Mouse (Mus musculus) hindbrain, embryonic 10.5 days (tissue): ENCODE results near the gene Manea. TPM values are rescaled to one million over a fixed set of nuclear protein-coding genes. Genes with fewer than 3 reads are reported as not detected.
"Not testable (repeated sequence)": the region's sequence is repeated elsewhere in the genome, so short reads cannot be mapped to it uniquely, and the experiment has no call there.

Experiments used
- DNase-seq: peaks from one replicate; pipeline ENCODE4 v3.0.0-alpha.2; 2017; ENCODE audit warnings: low spot score
- H3K27ac ChIP-seq: fragments of 300-500 bp; sonication (generic); 2 replicates; pipeline ENCODE4 v1.5.1; 2016; ENCODE audit warnings: mild to moderate bottlenecking, moderate library complexity
- H3K27me3 ChIP-seq: fragments of 300-500 bp; sonication (generic); 2 replicates; pipeline ENCODE4 v1.6.1; 2016; ENCODE audit warnings: mild to moderate bottlenecking; ENCODE audit not compliant: poor library complexity, insufficient read depth, severe bottlenecking
- H3K36me3 ChIP-seq: fragments of 300-500 bp; sonication (generic); 2 replicates; pipeline ENCODE4 v1.6.1; 2016; ENCODE audit warnings: mild to moderate bottlenecking, moderate library complexity
- H3K4me1 ChIP-seq: fragments of 300-500 bp; sonication (generic); replicated peaks from 2 replicates; pipeline ENCODE4 v1.6.1; 2016; ENCODE audit warnings: mild to moderate bottlenecking
- H3K4me3 ChIP-seq: fragments of 300-500 bp; sonication (generic); 2 replicates; pipeline ENCODE4 v1.5.1; 2016; ENCODE audit warnings: mild to moderate bottlenecking, moderate library complexity
- H3K9me3 ChIP-seq: fragments of 300-500 bp; sonication (generic); 2 replicates; pipeline ENCODE4 v1.6.1; 2016; ENCODE audit warnings: mild to moderate bottlenecking, moderate library complexity
- WGBS: fragments of 180-500 bp; shearing (Covaris S2); methylation state at CpG from one replicate; pipeline ENCODE4 v1.1.7; 2016; 5-methylcytosine and 5-hydroxymethylcytosine counted together
- polyA plus RNA-seq: library from polyadenylated mRNA; unstranded; fragments of >200 nt; fragmentation: Nextera tagmentation; extraction: Ambion mirVana; gene quantifications from 2 replicates; pipeline ENCODE4 v1.2.1, GENCODE M21; 2016

The Manea gene
- polyA plus RNA-seq = 17.8 and 19.9 TPM in 2 replicates

- DNase-seq = peak; percentile 93
- H3K4me3 ChIP-seq = peak within 1 kb of the TSS; percentile 79
- H3K27me3 ChIP-seq = no peaks in the 10 kb centered on the region
- H3K36me3 ChIP-seq = peaks cover 3% of the 10 kb centered on the region; the same call in 1 of the 2 replicates
- H3K27ac ChIP-seq = peak within 1 kb of the TSS; percentile 99
- H3K4me1 ChIP-seq = peaks cover 5% of the 10 kb centered on the region
- no peaks in the 10 kb centered on the region for H3K9me3 ChIP-seq
- under 1% methylated on average over 52 of the region's 52 CpGs for WGBS
Measured at GRCm38 (mm10) chr4:26346443-26347106, at the start of gene Manea. Manea (minus strand) TSS chr4:26346891.

GRCm38 (mm10) chr4:26354616-26355015 is 7.9 kb upstream of the Manea start:
- no peaks in the 10 kb centered on the region for H3K27me3 ChIP-seq
- H3K4me3 ChIP-seq = no peak overlapping the region
- H3K4me1 ChIP-seq = peaks cover 5% of the 10 kb centered on the region; the same call in 1 of the 2 replicates
- H3K36me3 ChIP-seq = no peaks in the 10 kb centered on the region
- 94% methylated on average over 2 of the region's 2 CpGs for WGBS
- DNase-seq = no peak
- no peak overlapping the region for H3K27ac ChIP-seq
- no peaks in the 10 kb centered on the region for H3K9me3 ChIP-seq

- H3K9me3 ChIP-seq = no peaks in the 10 kb centered on the region
- 15% methylated on average over 2 of the region's 2 CpGs for WGBS
Measured at GRCm38 (mm10) chr4:26353643-26354231, 7.0 kb upstream of the Manea start.

GRCm38 (mm10) chr4:26347239-26347638 is 548 bp upstream of the Manea start:
- 58% methylated on average over 2 of the region's 2 CpGs for whole genome bisulfite sequencing
- H3K9me3 ChIP-seq = no peaks in the 10 kb centered on the region
- peak overlapping the region; percentile 99; the same call in 1 of the 2 replicates for H3K27ac ChIP-seq
- peaks cover 3% of the 10 kb centered on the region; the same call in 1 of the 2 replicates for H3K36me3 ChIP-seq
- no peaks in the 10 kb centered on the region for H3K27me3 ChIP-seq
- H3K4me3 ChIP-seq = peak overlapping the region; percentile 79; the same call in 1 of the 2 replicates
- H3K4me1 ChIP-seq = peaks cover 5% of the 10 kb centered on the region
- no peak for DNase-seq

More at GRCm38 (mm10) chr4:26353643-26354231, 7.0 kb upstream of the Manea start:
- H3K4me3 ChIP-seq = no peak overlapping the region
- no peak for DNase-seq
- no peaks in the 10 kb centered on the region for H3K36me3 ChIP-seq
- H3K27me3 ChIP-seq = no peaks in the 10 kb centered on the region
- peaks cover 5% of the 10 kb centered on the region; the same call in 1 of the 2 replicates for H3K4me1 ChIP-seq
- H3K27ac ChIP-seq = no peak overlapping the region

- peak overlapping the region; percentile 99 for H3K27ac ChIP-seq
- peaks cover 5% of the 10 kb centered on the region for H3K4me1 ChIP-seq
- DNase-seq = peak; percentile 33
- WGBS = 1% methylated on average over 16 of the region's 16 CpGs
- H3K36me3 ChIP-seq = peaks cover 3% of the 10 kb centered on the region; the same call in 1 of the 2 replicates
- H3K4me3 ChIP-seq = peak overlapping the region; percentile 79
- no peaks in the 10 kb centered on the region for H3K9me3 ChIP-seq
- no peaks in the 10 kb centered on the region for H3K27me3 ChIP-seq
Measured at GRCm38 (mm10) chr4:26345741-26346442, 799 bp downstream of the Manea start.

- no peak for DNase-seq
- Histone ChIP-seq H3K9me3 (no peaks in the 10 kb centered on the region), H3K27ac (peak overlapping the region; percentile 99; the same call in 1 of the 2 replicates), H3K27me3 (no peaks in the 10 kb centered on the region), H3K4me3 (peak overlapping the region; percentile 79), H3K4me1 (peaks cover 5% of the 10 kb centered on the region), H3K36me3 (peaks cover 10% of the 10 kb centered on the region; the same call in 1 of the 2 replicates)
- 78% methylated on average over 3 of the region's 3 CpGs for WGBS
Measured at GRCm38 (mm10) chr4:26345080-26345479, 1.6 kb downstream of the Manea start.

GRCm38 (mm10) chr4:26342346-26342745 is 4.3 kb downstream of the Manea start:
- Histone ChIP-seq H3K36me3 (peaks cover 32% of the 10 kb centered on the region), H3K4me1 (peaks cover 9% of the 10 kb centered on the region), H3K9me3 (no peaks in the 10 kb centered on the region), H3K27me3 (no peaks in the 10 kb centered on the region), H3K27ac (no peak overlapping the region), H3K4me3 (no peak overlapping the region)
- DNase-seq = no peak

GRCm38 (mm10) chr4:26338604-26339003 is 8.1 kb downstream of the Manea start:
- no peaks in the 10 kb centered on the region for H3K27me3 ChIP-seq
- no peak overlapping the region for H3K27ac ChIP-seq
- H3K4me1 ChIP-seq = peaks cover 4% of the 10 kb centered on the region; the same call in 1 of the 2 replicates
- DNase-seq = no peak
- WGBS = 89% methylated on average over 5 of the region's 5 CpGs
- no peaks in the 10 kb centered on the region for H3K9me3 ChIP-seq
- no peak overlapping the region for H3K4me3 ChIP-seq
- H3K36me3 ChIP-seq = peaks cover 47% of the 10 kb centered on the region

- H3K36me3 ChIP-seq = peaks cover 47% of the 10 kb centered on the region
- H3K27ac ChIP-seq = no peak overlapping the region
- no peaks in the 10 kb centered on the region for H3K9me3 ChIP-seq
- DNase-seq = no peak
- H3K27me3 ChIP-seq = no peaks in the 10 kb centered on the region
- 96% methylated on average over 5 of the region's 5 CpGs for WGBS
- peaks cover 4% of the 10 kb centered on the region; the same call in 1 of the 2 replicates for H3K4me1 ChIP-seq
- no peak overlapping the region for H3K4me3 ChIP-seq
Measured at GRCm38 (mm10) chr4:26336563-26336962, 10.1 kb downstream of the Manea start.

GRCm38 (mm10) chr4:26304731-26305130 is 42.0 kb downstream of the Manea start:
- not testable (repeated sequence) for DNase-seq, H3K36me3 ChIP-seq, H3K4me1 ChIP-seq, H3K27me3 ChIP-seq, H3K27ac ChIP-seq, H3K4me3 ChIP-seq, H3K9me3 ChIP-seq
- 88% methylated on average over 1 of the region's 1 CpGs for WGBS

GRCm38 (mm10) chr4:26277112-26277716 is 69.5 kb downstream of the Manea start:
- H3K4me1 ChIP-seq = no peaks in the 10 kb centered on the region
- H3K9me3 ChIP-seq = no peaks in the 10 kb centered on the region
- DNase-seq = no peak
- no peak overlapping the region for H3K4me3 ChIP-seq
- WGBS = 63% methylated on average over 1 of the region's 1 CpGs
- H3K27ac ChIP-seq = no peak overlapping the region
- no peaks in the 10 kb centered on the region for H3K27me3 ChIP-seq
- H3K36me3 ChIP-seq = no peaks in the 10 kb centered on the region

GRCm38 (mm10) chr4:26276264-26276663 is 70.4 kb downstream of the Manea start:
- Histone ChIP-seq H3K27ac (no peak overlapping the region), H3K36me3 (no peaks in the 10 kb centered on the region), H3K4me1 (no peaks in the 10 kb centered on the region), H3K9me3 (no peaks in the 10 kb centered on the region), H3K4me3 (no peak overlapping the region), H3K27me3 (no peaks in the 10 kb centered on the region)
- no peak for DNase-seq
